Mouse (Mus musculus) liver, embryonic 14.5 days (tissue): ENCODE measurements around the gene Lhx8.

Experiments
- CTCF ChIP-seq: IDR thresholded peaks from 2 replicates; pipeline ENCODE4 v1.5.1; 2016; ENCODE audit warnings: antibody characterized with exemption, low read depth, control low read depth
- EP300 ChIP-seq: IDR thresholded peaks from 2 replicates; pipeline ENCODE4 v1.6.1; 2016; ENCODE audit warnings: antibody characterized with exemption, low read depth

DNA sequence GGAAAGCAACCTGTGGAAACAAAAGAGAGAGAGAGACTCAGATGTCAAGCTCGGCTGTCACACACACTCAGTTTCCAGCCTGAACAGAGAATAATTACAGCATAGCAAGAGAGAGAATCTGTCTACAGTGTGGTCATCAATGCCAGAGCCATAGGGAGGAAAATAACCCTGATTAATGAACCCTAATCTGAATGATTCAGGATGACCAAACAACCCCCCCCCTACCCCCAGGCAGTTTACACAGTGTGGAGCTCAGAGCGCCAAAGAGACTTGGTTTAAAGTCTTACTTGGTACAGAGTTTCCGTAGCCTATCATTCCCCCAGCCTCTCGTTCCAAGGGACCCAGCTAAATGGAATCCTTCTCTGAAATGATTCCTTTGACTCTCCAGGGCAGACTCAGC, 45.1 kb downstream of the Lhx8 start:
- no peak for TF ChIP-seq EP300
- TF ChIP-seq CTCF, result no peak
